Comparison of ENCODE assay signal across 15 mouse cellular contexts in the genomic region with DNA sequence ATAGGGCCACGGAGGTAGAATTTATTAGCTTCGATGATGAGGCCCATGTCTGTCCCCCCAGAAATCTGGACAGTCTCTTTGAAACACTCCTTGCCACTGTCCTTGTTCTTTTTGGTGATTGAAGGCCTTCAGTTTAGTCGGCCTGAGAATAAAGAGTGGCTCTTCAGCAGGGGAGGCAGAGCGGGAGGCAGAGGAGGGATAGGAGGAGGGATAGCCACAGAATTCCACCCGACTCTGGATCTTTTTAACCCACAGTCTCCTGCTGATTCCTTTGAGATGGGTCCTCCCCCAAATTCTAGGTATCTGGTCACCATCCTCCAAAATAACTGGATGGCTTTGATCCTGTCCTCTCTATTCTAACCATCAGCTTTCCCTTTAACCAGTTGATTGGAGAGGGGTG. TPM values are rescaled to one million over a fixed set of nuclear protein-coding genes. Genes with fewer than 3 reads are reported as not detected.
DNase-seq lines count a peak whose midpoint lies in the region; ATAC-seq and TF ChIP-seq lines count a peak whose summit lies in the region.
"Had no signal": no experiment of that assay in that cellular context is flagged by ENCODE, and none has a peak within 500 bp of the region (broad histone marks: within the 10 kb centered on the region; RNA-seq: fewer than 3 reads in every experiment).

No protein-coding gene starts in this region.

- TF ChIP-seq CTCF in midbrain, postnatal 0 days (IDR thresholded peaks at IDR 0.05) = no peak

- no peak overlapping the region for H3K9ac ChIP-seq in hindbrain, embryonic 11.5 days (ENCODE audit: low read depth, low read length)
- no peak overlapping the region for H3K9ac ChIP-seq in forebrain, embryonic 13.5 days
- H3K9ac ChIP-seq in hindbrain, embryonic 16.5 days (ENCODE audit: low read depth, low read length) = no peak overlapping the region
- 0 out of 2 replicates have a peak overlapping the region, but pooled peaks have one; percentile 33 for H3K9ac ChIP-seq in midbrain, postnatal 0 days (replicated peaks; ENCODE audit: low read length, poor library complexity, severe bottlenecking)
- H3K9ac ChIP-seq: embryonic facial prominence, embryonic 13.5 days; limb, embryonic 12.5 days; liver, embryonic 12.5 days; stomach, embryonic 15.5 days had no signal

- H3K4me1 ChIP-seq in hindbrain, embryonic 11.5 days (replicated peaks; ENCODE audit: control insufficient read depth, insufficient read depth, low read length) = no peaks in the 10 kb centered on the region
- peaks cover 28% of the 10 kb centered on the region for H3K4me1 ChIP-seq in hindbrain, embryonic 10.5 days (replicated peaks)
- peaks cover 5% of the 10 kb centered on the region; the same call in 1 of the 2 replicates for H3K4me1 ChIP-seq in forebrain, embryonic 13.5 days
- H3K4me1 ChIP-seq in hindbrain, embryonic 16.5 days (ENCODE audit: control insufficient read depth, insufficient read depth, low read depth, low read length) = peaks cover 6% of the 10 kb centered on the region
- peaks cover 3% of the 10 kb centered on the region; the same call in 1 of the 2 replicates for H3K4me1 ChIP-seq in midbrain, postnatal 0 days (ENCODE audit: insufficient read depth, low read length)
- H3K4me1 ChIP-seq: liver, embryonic 12.5 days; stomach, embryonic 15.5 days had no signal

- no peak for DNase-seq in hindbrain, embryonic 11.5 days (ENCODE audit: low spot score)
- no peak for DNase-seq in hindbrain, embryonic 10.5 days (ENCODE audit: low spot score)
- DNase-seq in midbrain, postnatal 0 days (ENCODE audit: low spot score) = no peak
- no peak for DNase-seq in left cerebral cortex, postnatal 25 days (ENCODE audit: low spot score in 2 of 2)
- DNase-seq in ovary, postnatal 14 days (ENCODE audit: low spot score) = no peak
- DNase-seq in cerebellum, postnatal 4 days (ENCODE audit: low spot score in 2 of 2) = no peak

- intact Hi-C loops in left cerebral cortex, postnatal 25 days (cut with DNase I) = loop anchor here (5.0 to 10.0 kb wide), 3 partner anchors 44 to 581 kb away; no protein-coding TSS in a partner anchor

- H3K4me2 ChIP-seq in hindbrain, embryonic 11.5 days (replicated peaks; ENCODE audit: low read depth, low read length) = no peak overlapping the region
- 0 out of 2 replicates have a peak overlapping the region, but pooled peaks have one; percentile 2 for H3K4me2 ChIP-seq in forebrain, embryonic 13.5 days
- H3K4me2 ChIP-seq in hindbrain, embryonic 16.5 days (ENCODE audit: low read length) = peak overlapping the region; percentile 14; the same call in 1 of the 2 replicates
- no peak overlapping the region for H3K4me2 ChIP-seq in midbrain, postnatal 0 days (ENCODE audit: low read depth, low read length, poor library complexity, severe bottlenecking)
- H3K4me2 ChIP-seq: embryonic facial prominence, embryonic 13.5 days; limb, embryonic 12.5 days; liver, embryonic 12.5 days; stomach, embryonic 15.5 days had no signal

- no peaks in the 10 kb centered on the region for H3K36me3 ChIP-seq in hindbrain, embryonic 11.5 days (ENCODE audit: control insufficient read depth, insufficient read depth, low read length)
- H3K36me3 ChIP-seq in hindbrain, embryonic 10.5 days = no peaks in the 10 kb centered on the region
- no peaks in the 10 kb centered on the region for H3K36me3 ChIP-seq in forebrain, embryonic 13.5 days (ENCODE audit: poor library complexity, severe bottlenecking)
- H3K36me3 ChIP-seq in hindbrain, embryonic 16.5 days (ENCODE audit: control insufficient read depth, insufficient read depth, low read length) = no peaks in the 10 kb centered on the region
- H3K36me3 ChIP-seq in midbrain, postnatal 0 days (ENCODE audit: insufficient read depth, low read length) = no peaks in the 10 kb centered on the region
- H3K36me3 ChIP-seq: embryonic facial prominence, embryonic 13.5 days; G1E; limb, embryonic 12.5 days; liver, embryonic 12.5 days; stomach, embryonic 15.5 days had no signal

- ATAC-seq in hindbrain, embryonic 11.5 days (ENCODE audit: low FRiP score) = peak; percentile 11; the same call in 1 of the 2 replicates
- ATAC-seq in forebrain, embryonic 13.5 days = peak; percentile 30; the same call in 1 of the 2 replicates
- peak; percentile 39; the same call in 1 of the 2 replicates for ATAC-seq in hindbrain, embryonic 16.5 days
- peak; percentile 24; the same call in 1 of the 2 replicates for ATAC-seq in midbrain, postnatal 0 days (ENCODE audit: low FRiP score)
- ATAC-seq: activated CD4-positive, CD25-positive, alpha-beta regulatory T cell, adult 4 months had no signal

- no peak overlapping the region for H3K27ac ChIP-seq in hindbrain, embryonic 11.5 days (ENCODE audit: low read depth, low read length)
- H3K27ac ChIP-seq in hindbrain, embryonic 10.5 days = no peak overlapping the region
- no peak overlapping the region for H3K27ac ChIP-seq in forebrain, embryonic 13.5 days
- H3K27ac ChIP-seq in hindbrain, embryonic 16.5 days (ENCODE audit: low read depth, low read length) = no peak overlapping the region
- H3K27ac ChIP-seq in midbrain, postnatal 0 days (ENCODE audit: low read depth, low read length) = 0 out of 2 replicates have a peak overlapping the region, but pooled peaks have one; percentile 32
- H3K27ac ChIP-seq: embryonic facial prominence, embryonic 13.5 days; limb, embryonic 12.5 days; liver, embryonic 12.5 days; stomach, embryonic 15.5 days had no signal

- no peaks in the 10 kb centered on the region for H3K27me3 ChIP-seq in hindbrain, embryonic 11.5 days (ENCODE audit: control insufficient read depth, insufficient read depth, low read length)
- peaks cover 15% of the 10 kb centered on the region for H3K27me3 ChIP-seq in hindbrain, embryonic 10.5 days (ENCODE audit: insufficient read depth, poor library complexity, severe bottlenecking)
- no peaks in the 10 kb centered on the region for H3K27me3 ChIP-seq in forebrain, embryonic 13.5 days
- H3K27me3 ChIP-seq in hindbrain, embryonic 16.5 days (replicated peaks; ENCODE audit: control insufficient read depth, insufficient read depth, low read length) = no peaks in the 10 kb centered on the region
- H3K27me3 ChIP-seq in midbrain, postnatal 0 days (ENCODE audit: insufficient read depth, low read length) = no peaks in the 10 kb centered on the region
- H3K27me3 ChIP-seq: liver, embryonic 12.5 days had no signal

- H3K9me3 ChIP-seq in hindbrain, embryonic 11.5 days (ENCODE audit: control insufficient read depth, low read length) = no peaks in the 10 kb centered on the region
- no peaks in the 10 kb centered on the region for H3K9me3 ChIP-seq in hindbrain, embryonic 10.5 days
- no peaks in the 10 kb centered on the region for H3K9me3 ChIP-seq in forebrain, embryonic 13.5 days (replicated peaks)
- no peaks in the 10 kb centered on the region for H3K9me3 ChIP-seq in hindbrain, embryonic 16.5 days (ENCODE audit: control insufficient read depth, low read length)
- no peaks in the 10 kb centered on the region for H3K9me3 ChIP-seq in midbrain, postnatal 0 days (ENCODE audit: low read length)
- H3K9me3 ChIP-seq: embryonic facial prominence, embryonic 13.5 days; limb, embryonic 12.5 days; liver, embryonic 12.5 days; stomach, embryonic 15.5 days had no signal

- no peak overlapping the region for H3K4me3 ChIP-seq in hindbrain, embryonic 11.5 days (ENCODE audit: low read depth, low read length)
- no peak overlapping the region for H3K4me3 ChIP-seq in hindbrain, embryonic 10.5 days
- H3K4me3 ChIP-seq in forebrain, embryonic 13.5 days = no peak overlapping the region
- no peak overlapping the region for H3K4me3 ChIP-seq in hindbrain, embryonic 16.5 days (ENCODE audit: low read length)
- no peak overlapping the region for H3K4me3 ChIP-seq in midbrain, postnatal 0 days (ENCODE audit: low read depth, low read length)
- H3K4me3 ChIP-seq: embryonic facial prominence, embryonic 13.5 days; limb, embryonic 12.5 days; liver, embryonic 12.5 days; stomach, embryonic 15.5 days had no signal

- 57% methylated on average over 5 of the region's 5 CpGs for WGBS in hindbrain, embryonic 11.5 days
- WGBS in hindbrain, embryonic 10.5 days = 48% methylated on average over 5 of the region's 5 CpGs
- 41% methylated on average over 5 of the region's 5 CpGs for WGBS in forebrain, embryonic 13.5 days
- 36% methylated on average over 5 of the region's 5 CpGs for whole genome bisulfite sequencing in hindbrain, embryonic 16.5 days
- 41% methylated on average over 5 of the region's 5 CpGs for WGBS in midbrain, postnatal 0 days

RNA-seq across cellular contexts. Expression of gene Erich3, which starts 10.2 kb away (rescaled TPM):
- 0.29 and 0.54 TPM in 2 replicates for polyA plus RNA-seq in hindbrain, embryonic 11.5 days (2014; fragmentation: Nextera tagmentation; extraction: Ambion mirVana)
- 0.27 and 0.69 TPM in 2 replicates for polyA plus RNA-seq in hindbrain, embryonic 10.5 days (2016; fragmentation: Nextera tagmentation; extraction: Ambion mirVana)
- polyA plus RNA-seq in forebrain, embryonic 13.5 days (2015; fragmentation: Nextera tagmentation; extraction: Ambion mirVana) = 0.70 and 0.79 TPM in 2 replicates
- polyA plus RNA-seq in hindbrain, embryonic 16.5 days (2015; fragmentation: Nextera tagmentation; extraction: Ambion mirVana) = 2.3 and 2.4 TPM in 2 replicates
- total RNA-seq in midbrain, postnatal 0 days (2014; rRNA removed) = 2.5 and 4.7 TPM in 2 replicates
- polyA plus RNA-seq in midbrain, postnatal 0 days (2015; fragmentation: Nextera tagmentation; extraction: Ambion mirVana) = 3.3 and 3.8 TPM in 2 replicates
- 10 to 100 TPM in 1 of 2 experiments, 1 to 10 TPM in 1; 8.4 to 10.3 TPM for total RNA-seq in left cerebral cortex, postnatal 25 days (2021)
- total RNA-seq: megakaryocyte-erythroid progenitor cell, adult 5-6 weeks had no signal
- polyA plus RNA-seq: activated CD4-positive, CD25-positive, alpha-beta regulatory T cell, adult 4 months; G1E; liver, embryonic 12.5 days had no signal

RNA-seq across cellular contexts. Expression of gene Tyw3, which starts 56.5 kb away (rescaled TPM):
- polyA plus RNA-seq in hindbrain, embryonic 11.5 days (2014; fragmentation: Nextera tagmentation; extraction: Ambion mirVana) = 17.1 and 21.6 TPM in 2 replicates
- polyA plus RNA-seq in hindbrain, embryonic 10.5 days (2016; fragmentation: Nextera tagmentation; extraction: Ambion mirVana) = 19.2 and 20.2 TPM in 2 replicates
- 13.3 and 14.1 TPM in 2 replicates for polyA plus RNA-seq in forebrain, embryonic 13.5 days (2015; fragmentation: Nextera tagmentation; extraction: Ambion mirVana)
- polyA plus RNA-seq in hindbrain, embryonic 16.5 days (2015; fragmentation: Nextera tagmentation; extraction: Ambion mirVana) = 10.7 and 17.0 TPM in 2 replicates
- 6.3 and 10.2 TPM in 2 replicates for total RNA-seq in midbrain, postnatal 0 days (2014; rRNA removed)
- 9.9 and 10.7 TPM in 2 replicates for polyA plus RNA-seq in midbrain, postnatal 0 days (2015; fragmentation: Nextera tagmentation; extraction: Ambion mirVana)
- total RNA-seq in left cerebral cortex, postnatal 25 days (2021) = 10 to 100 TPM; 12.0 to 14.9 TPM

RNA-seq across cellular contexts. Expression of gene Cryz, which starts 56.9 kb away (rescaled TPM):
- 18.6 and 18.9 TPM in 2 replicates for polyA plus RNA-seq in hindbrain, embryonic 11.5 days (2014; fragmentation: Nextera tagmentation; extraction: Ambion mirVana)
- polyA plus RNA-seq in hindbrain, embryonic 10.5 days (2016; fragmentation: Nextera tagmentation; extraction: Ambion mirVana) = 14.9 and 20.9 TPM in 2 replicates
- polyA plus RNA-seq in forebrain, embryonic 13.5 days (2015; fragmentation: Nextera tagmentation; extraction: Ambion mirVana) = 11.5 and 14.3 TPM in 2 replicates
- 10.7 and 11.9 TPM in 2 replicates for polyA plus RNA-seq in hindbrain, embryonic 16.5 days (2015; fragmentation: Nextera tagmentation; extraction: Ambion mirVana)
- total RNA-seq in midbrain, postnatal 0 days (2014; rRNA removed) = 12.0 and 12.6 TPM in 2 replicates
- polyA plus RNA-seq in midbrain, postnatal 0 days (2015; fragmentation: Nextera tagmentation; extraction: Ambion mirVana) = 12.3 and 13.9 TPM in 2 replicates
- total RNA-seq in left cerebral cortex, postnatal 25 days (2021) = 10 to 100 TPM; 19.2 TPM

Comparison
In these comparisons a context has a peak if more than half of its experiments do, and no peak if none do; other contexts are left out.
1. H3K4me2 ChIP-seq: peak in forebrain, embryonic 13.5 days (single experiment) and hindbrain, embryonic 16.5 days (single experiment); none in hindbrain, embryonic 11.5 days (single experiment) and midbrain, postnatal 0 days (single experiment).
2. Peak in every context shown above with its lines, with median percentiles within 50 percentile points of each other: ATAC-seq.